Mouse (Mus musculus): ENCODE data around the gene Kcnk16. TPM values are rescaled to one million over a fixed set of nuclear protein-coding genes. Genes with fewer than 3 reads are reported as not detected.
"Not testable (repeated sequence)": the region's sequence is repeated elsewhere in the genome, so short reads cannot be mapped to it uniquely, and the experiment has no call there.

Kcnk16 gene
- total RNA-seq (2021) (not detected), polyA plus RNA-seq (2012; rRNA removed) (not detected in 2 replicates)
- long read RNA-seq, result 0 reads

GRCm38 (mm10) chr14:20269082-20269809 is at the start of gene Kcnk16:
TSS of gene Kcnk16 (minus strand) at chr14:20269199.
- no peak for DNase-seq
- Histone ChIP-seq H3K4me3 (no peak within 1 kb of the TSS), H3K27me3 (ENCODE audit: control insufficient read depth, insufficient read depth, low read length) (no peaks in the 10 kb centered on the region), H3K79me2 (replicated peaks; ENCODE audit: control insufficient read depth, insufficient read depth, low read length) (no peaks in the 10 kb centered on the region), H3K9ac (ENCODE audit: low read depth, low read length) (no peak within 1 kb of the TSS), H3K4me1 (ENCODE audit: control insufficient read depth, insufficient read depth, low read length) (no peaks in the 10 kb centered on the region), H3K36me3 (ENCODE audit: control insufficient read depth, insufficient read depth, low read length) (no peaks in the 10 kb centered on the region), H3K27ac (no peak within 1 kb of the TSS)
- TF ChIP-seq CTCF (IDR thresholded peaks at IDR 0.05) (no peak), POLR2A (IDR thresholded peaks at IDR 0.05; ENCODE audit: insufficient read depth, low read depth, low read length) (no peak), EP300 (IDR thresholded peaks at IDR 0.05; ENCODE audit: insufficient read depth, low read depth, low read length) (no peak)
- intact Hi-C loops (cut with DNase I), result no loop called here
- 68% methylated on average over 6 of the region's 6 CpGs for WGBS

GRCm38 (mm10) chr14:20315137-20315536 is 46.1 kb upstream of the Kcnk16 start:
- 56% methylated on average over 1 of the region's 1 CpGs for WGBS
- Histone ChIP-seq H3K27ac (no peak overlapping the region), H3K27me3 (ENCODE audit: control insufficient read depth, insufficient read depth, low read length) (no peaks in the 10 kb centered on the region), H3K4me3 (no peak overlapping the region), H3K79me2 (replicated peaks; ENCODE audit: control insufficient read depth, insufficient read depth, low read length) (no peaks in the 10 kb centered on the region), H3K36me3 (ENCODE audit: control insufficient read depth, insufficient read depth, low read length) (no peaks in the 10 kb centered on the region), H3K9ac (ENCODE audit: low read depth, low read length) (no peak overlapping the region), H3K4me1 (ENCODE audit: control insufficient read depth, insufficient read depth, low read length) (no peaks in the 10 kb centered on the region)
- no peak for TF ChIP-seq CTCF (IDR thresholded peaks at IDR 0.05)
- no peak for TF ChIP-seq POLR2A (IDR thresholded peaks at IDR 0.05; ENCODE audit: insufficient read depth, low read depth, low read length)
- no peak for TF ChIP-seq EP300 (IDR thresholded peaks at IDR 0.05; ENCODE audit: insufficient read depth, low read depth, low read length)
- no peak for DNase-seq
- intact Hi-C loops (cut with DNase I), result no loop called here

DNA sequence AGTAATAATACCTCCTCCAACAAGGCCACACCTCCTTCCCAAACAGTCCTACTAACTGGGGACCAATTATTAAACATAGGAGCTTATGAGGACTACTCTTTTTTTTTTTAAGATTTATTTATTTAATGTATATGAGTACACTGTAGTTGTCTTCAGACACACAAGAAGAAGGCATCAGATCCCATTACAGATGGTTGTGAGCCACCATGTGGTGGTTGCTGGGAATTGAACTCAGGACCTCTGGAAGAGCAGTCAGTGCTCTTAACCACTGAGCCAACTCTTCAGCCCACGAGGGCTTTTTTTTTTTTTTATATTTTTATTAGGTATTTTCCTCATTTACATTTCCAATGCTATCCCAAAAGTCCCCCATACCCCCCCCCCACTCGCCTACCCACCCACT is 36.1 kb upstream of the Kcnk16 start:
- H3K9ac ChIP-seq (ENCODE audit: low read depth, low read length); intact Hi-C loops (cut with DNase I); H3K4me3 ChIP-seq; H3K4me1 ChIP-seq (ENCODE audit: control insufficient read depth, insufficient read depth, low read length); H3K27me3 ChIP-seq (ENCODE audit: control insufficient read depth, insufficient read depth, low read length); H3K36me3 ChIP-seq (ENCODE audit: control insufficient read depth, insufficient read depth, low read length); H3K79me2 ChIP-seq (replicated peaks; ENCODE audit: control insufficient read depth, insufficient read depth, low read length); H3K27ac ChIP-seq; DNase-seq: not testable (repeated sequence)
- peak; percentile 23 for TF ChIP-seq CTCF (IDR thresholded peaks at IDR 0.05)
- 79% methylated on average over 2 of the region's 2 CpGs for WGBS

GRCm38 (mm10) chr14:20298131-20298530 is 29.1 kb upstream of the Kcnk16 start:
- DNase-seq, result peak in 1 of 2 experiments; percentile 25
- 44% methylated on average over 3 of the region's 3 CpGs for WGBS
- Histone ChIP-seq H3K79me2 (replicated peaks; ENCODE audit: control insufficient read depth, insufficient read depth, low read length) (no peaks in the 10 kb centered on the region), H3K4me3 (no peak overlapping the region), H3K36me3 (ENCODE audit: control insufficient read depth, insufficient read depth, low read length) (peaks cover 5% of the 10 kb centered on the region), H3K4me1 (ENCODE audit: control insufficient read depth, insufficient read depth, low read length) (peaks cover 3% of the 10 kb centered on the region), H3K27me3 (ENCODE audit: control insufficient read depth, insufficient read depth, low read length) (no peaks in the 10 kb centered on the region), H3K9ac (ENCODE audit: low read depth, low read length) (no peak overlapping the region), H3K27ac (peak overlapping the region; percentile 53; the same call in 1 of the 2 replicates)
- no peak for TF ChIP-seq EP300 (IDR thresholded peaks at IDR 0.05; ENCODE audit: insufficient read depth, low read depth, low read length)
- TF ChIP-seq POLR2A (IDR thresholded peaks at IDR 0.05; ENCODE audit: insufficient read depth, low read depth, low read length), result no peak
- TF ChIP-seq CTCF (IDR thresholded peaks at IDR 0.05), result no peak
- intact Hi-C loops (cut with DNase I), result loop anchor here (5.0 kb wide), 1 partner anchor 49 kb away; the partner anchor contains the start of genes Ecd and Fam149b

DNA sequence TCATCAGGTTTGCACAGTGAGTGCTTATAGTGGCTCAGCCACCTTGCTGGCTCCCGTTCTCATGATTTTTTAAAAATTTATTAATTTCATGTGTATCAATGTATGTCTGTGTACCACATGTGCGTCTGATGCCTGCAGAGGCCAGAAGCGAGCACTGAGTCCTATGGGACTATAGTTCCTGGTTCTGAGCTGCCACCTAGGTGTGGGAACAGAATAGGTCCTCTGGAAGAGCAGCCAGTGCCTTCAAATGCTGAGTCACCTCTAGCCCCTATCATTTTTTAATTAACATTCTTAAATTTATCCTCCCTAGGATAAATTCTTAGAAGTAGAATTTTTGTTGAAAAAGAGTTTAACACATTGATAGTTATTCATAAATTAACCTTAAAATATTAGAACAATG is 28.6 kb upstream of the Kcnk16 start:
- H3K36me3 ChIP-seq (ENCODE audit: control insufficient read depth, insufficient read depth, low read length), result peaks cover 5% of the 10 kb centered on the region
- no peaks in the 10 kb centered on the region for H3K27me3 ChIP-seq (ENCODE audit: control insufficient read depth, insufficient read depth, low read length)
- H3K27ac ChIP-seq, result peak overlapping the region; percentile 53; the same call in 1 of the 2 replicates
- TF ChIP-seq CTCF (IDR thresholded peaks at IDR 0.05) (no peak), EP300 (IDR thresholded peaks at IDR 0.05; ENCODE audit: insufficient read depth, low read depth, low read length) (no peak), POLR2A (IDR thresholded peaks at IDR 0.05; ENCODE audit: insufficient read depth, low read depth, low read length) (no peak)
- H3K4me1 ChIP-seq (ENCODE audit: control insufficient read depth, insufficient read depth, low read length), result peaks cover 3% of the 10 kb centered on the region
- DNase-seq, result no peak
- no peak overlapping the region for H3K9ac ChIP-seq (ENCODE audit: low read depth, low read length)
- no peak overlapping the region for H3K4me3 ChIP-seq
- H3K79me2 ChIP-seq (replicated peaks; ENCODE audit: control insufficient read depth, insufficient read depth, low read length), result no peaks in the 10 kb centered on the region
- intact Hi-C loops (cut with DNase I), result loop anchor here (5.0 kb wide), 1 partner anchor 50 kb away; the partner anchor contains the start of genes Ecd and Fam149b
- 84% methylated on average over 3 of the region's 3 CpGs for WGBS

DNA sequence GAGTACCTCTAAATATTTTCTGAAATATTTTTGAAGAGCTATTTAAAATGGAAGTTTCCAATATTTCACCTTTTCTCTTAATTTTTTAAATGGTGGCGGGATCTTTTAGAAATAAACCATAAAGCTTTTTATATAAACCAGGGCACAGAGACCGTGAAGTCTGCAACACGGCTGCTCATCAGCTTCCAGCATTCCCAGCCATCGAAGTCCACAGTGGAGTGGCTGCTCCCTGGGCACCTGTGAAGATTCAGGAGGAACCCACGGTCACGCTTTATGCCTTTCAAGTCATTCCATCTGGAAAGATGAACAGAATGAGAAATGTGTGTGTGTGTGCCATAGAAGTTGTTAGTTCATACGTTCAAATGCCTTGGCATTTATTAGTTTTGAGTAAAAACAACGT is 25.9 kb upstream of the Kcnk16 start:
- 27% methylated on average over 8 of the region's 8 CpGs for WGBS
- peaks cover 3% of the 10 kb centered on the region for H3K4me1 ChIP-seq (ENCODE audit: control insufficient read depth, insufficient read depth, low read length)
- peak overlapping the region; percentile 72 for H3K4me3 ChIP-seq
- peak overlapping the region; percentile 64 for H3K27ac ChIP-seq
- H3K36me3 ChIP-seq (ENCODE audit: control insufficient read depth, insufficient read depth, low read length), result peaks cover 5% of the 10 kb centered on the region
- DNase-seq, result no peak
- H3K9ac ChIP-seq (ENCODE audit: low read depth, low read length), result peak overlapping the region; percentile 72
- no peaks in the 10 kb centered on the region for H3K79me2 ChIP-seq (replicated peaks; ENCODE audit: control insufficient read depth, insufficient read depth, low read length)
- no peaks in the 10 kb centered on the region for H3K27me3 ChIP-seq (ENCODE audit: control insufficient read depth, insufficient read depth, low read length)
- no peak for TF ChIP-seq EP300 (IDR thresholded peaks at IDR 0.05; ENCODE audit: insufficient read depth, low read depth, low read length)
- no peak for TF ChIP-seq POLR2A (IDR thresholded peaks at IDR 0.05; ENCODE audit: insufficient read depth, low read depth, low read length)
- no peak for TF ChIP-seq CTCF (IDR thresholded peaks at IDR 0.05)
- intact Hi-C loops (cut with DNase I), result loop anchor here (5.0 kb wide), 1 partner anchor 52 kb away; the partner anchor contains the start of genes Ecd and Fam149b

All from heart, adult 2 months (tissue).